Mouse (Mus musculus) heart, embryonic 11.5 days (tissue): ENCODE data around the gene Snx10. TPM values are rescaled to one million over a fixed set of nuclear protein-coding genes. Genes with fewer than 3 reads are reported as not detected.

Experiments used
- ATAC-seq: fragments of 200-750 bp; cut with Nextera tagmentation; replicated peaks from 2 replicates; pipeline ENCODE4 v1.8.0; 2017; ENCODE audit warnings: moderate library complexity; ENCODE audit not compliant: insufficient number of reproducible peaks, low FRiP score, low TSS enrichment
- H3K27ac ChIP-seq: fragments of 300-500 bp; sonication (generic); 2 replicates; pipeline ENCODE4 v1.5.1; 2014; ENCODE audit warnings: mild to moderate bottlenecking, low read depth, low read length
- H3K27me3 ChIP-seq: fragments of 300-500 bp; sonication (generic); 2 replicates; pipeline ENCODE4 v1.6.1; 2014; ENCODE audit warnings: mild to moderate bottlenecking, low read length, mixed read lengths; ENCODE audit not compliant: control insufficient read depth, insufficient read depth
- H3K36me3 ChIP-seq: fragments of 300-500 bp; sonication (generic); 2 replicates; pipeline ENCODE4 v1.6.1; 2014; ENCODE audit warnings: mild to moderate bottlenecking, low read length, moderate library complexity, mixed read lengths; ENCODE audit not compliant: control insufficient read depth, insufficient read depth
- H3K4me1 ChIP-seq: fragments of 300-500 bp; sonication (generic); 2 replicates; pipeline ENCODE4 v1.6.1; 2014; ENCODE audit warnings: low read length; ENCODE audit not compliant: control insufficient read depth, insufficient read depth
- H3K4me2 ChIP-seq: fragments of 300-500 bp; sonication (generic); 2 replicates; pipeline ENCODE4 v1.6.1; 2014; ENCODE audit warnings: mild to moderate bottlenecking, moderate library complexity
- H3K4me3 ChIP-seq: fragments of 300-500 bp; sonication (generic); 2 replicates; pipeline ENCODE4 v1.5.1; 2014; ENCODE audit warnings: low read depth, low read length
- H3K9ac ChIP-seq: fragments of 300-500 bp; sonication (generic); 2 replicates; pipeline ENCODE4 v1.6.1; 2014; ENCODE audit warnings: mild to moderate bottlenecking, low read depth, low read length, moderate library complexity
- H3K9me3 ChIP-seq: fragments of 300-500 bp; sonication (generic); replicated peaks from 2 replicates; pipeline ENCODE4 v1.6.1; 2016; ENCODE audit warnings: low read length; ENCODE audit not compliant: control insufficient read depth
- WGBS: fragments of 180-500 bp; shearing (Covaris S2); extraction: QIAGEN DNeasy Blood & Tissue Kit; methylation state at CpG from one replicate; pipeline ENCODE4 v1.1.7; 2014; ENCODE audit not compliant: insufficient replicate concordance; 5-methylcytosine and 5-hydroxymethylcytosine counted together
- polyA plus RNA-seq: library from polyadenylated mRNA; unstranded; fragments of >200 nt; fragmentation: Nextera tagmentation; extraction: Ambion mirVana; gene quantifications from 2 replicates; pipeline ENCODE4 v1.2.1, GENCODE M21; 2014

The Snx10 gene
- polyA plus RNA-seq, 1 experiment from 2014 or later: 23.0 TPM

- WGBS: 82% methylated on average over 7 of the region's 7 CpGs
- Histone ChIP-seq H3K4me3 (no peak overlapping the region), H3K4me2 (no peak overlapping the region), H3K36me3 (no peaks in the 10 kb centered on the region), H3K9me3 (no peaks in the 10 kb centered on the region), H3K27me3 (no peaks in the 10 kb centered on the region), H3K9ac (no peak overlapping the region), H3K27ac (no peak overlapping the region), H3K4me1 (0 out of 2 replicates have a peak, but pooled peaks cover 5% of the 10 kb centered on the region)
- ATAC-seq: no peak
Measured at GRCm38 (mm10) chr6:51541422-51541821, 17.7 kb downstream of the Snx10 start.

- Histone ChIP-seq H3K4me3 (no peak overlapping the region), H3K27me3 (no peaks in the 10 kb centered on the region), H3K9me3 (no peaks in the 10 kb centered on the region), H3K36me3 (no peaks in the 10 kb centered on the region), H3K9ac (no peak overlapping the region), H3K27ac (no peak overlapping the region), H3K4me2 (no peak overlapping the region), H3K4me1 (0 out of 2 replicates have a peak, but pooled peaks cover 5% of the 10 kb centered on the region)
- 86% methylated on average over 4 of the region's 4 CpGs for WGBS
- ATAC-seq: no peak
Measured at GRCm38 (mm10) chr6:51542147-51542546, 18.4 kb downstream of the Snx10 start.

DNA sequence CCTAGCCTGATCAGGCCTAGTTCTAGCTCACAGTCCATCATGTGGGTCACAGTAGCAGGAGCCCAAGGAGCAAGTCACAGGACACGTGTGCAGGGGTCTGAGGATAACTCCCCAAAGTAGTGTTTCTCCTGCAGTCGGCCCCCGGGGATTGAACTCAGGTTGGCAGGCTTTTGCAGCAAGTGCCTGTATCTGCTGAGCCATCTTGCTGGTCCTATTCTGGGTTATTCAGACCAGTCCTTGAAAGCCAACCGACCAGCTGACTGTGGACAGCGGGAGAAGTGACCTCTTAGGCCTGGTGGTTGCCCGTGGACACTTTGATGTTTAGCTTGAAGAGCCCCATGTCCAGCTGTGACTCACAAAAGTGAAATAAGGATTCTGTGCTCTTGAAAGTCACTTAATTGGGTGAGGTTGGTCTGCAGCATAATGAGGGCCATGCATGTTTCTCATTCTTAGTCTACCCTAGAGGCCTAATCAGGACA, 20.0 kb downstream of the Snx10 start:
- Histone ChIP-seq H3K36me3 (no peaks in the 10 kb centered on the region), H3K9me3 (no peaks in the 10 kb centered on the region), H3K9ac (no peak overlapping the region), H3K4me2 (no peak overlapping the region), H3K4me1 (0 out of 2 replicates have a peak, but pooled peaks cover 5% of the 10 kb centered on the region), H3K4me3 (no peak overlapping the region), H3K27me3 (no peaks in the 10 kb centered on the region), H3K27ac (no peak overlapping the region)
- no peak for ATAC-seq
- 83% methylated on average over 6 of the region's 6 CpGs for WGBS

GRCm38 (mm10) chr6:51544118-51544681, 20.5 kb downstream of the Snx10 start:
- Histone ChIP-seq H3K4me2 (peak overlapping the region; percentile 34; the same call in 1 of the 2 replicates), H3K4me3 (no peak overlapping the region), H3K9me3 (no peaks in the 10 kb centered on the region), H3K4me1 (0 out of 2 replicates have a peak, but pooled peaks cover 5% of the 10 kb centered on the region), H3K36me3 (no peaks in the 10 kb centered on the region), H3K27me3 (no peaks in the 10 kb centered on the region), H3K9ac (no peak overlapping the region), H3K27ac (no peak overlapping the region)
- WGBS: 45% methylated on average over 7 of the region's 7 CpGs
- ATAC-seq: no peak

DNA sequence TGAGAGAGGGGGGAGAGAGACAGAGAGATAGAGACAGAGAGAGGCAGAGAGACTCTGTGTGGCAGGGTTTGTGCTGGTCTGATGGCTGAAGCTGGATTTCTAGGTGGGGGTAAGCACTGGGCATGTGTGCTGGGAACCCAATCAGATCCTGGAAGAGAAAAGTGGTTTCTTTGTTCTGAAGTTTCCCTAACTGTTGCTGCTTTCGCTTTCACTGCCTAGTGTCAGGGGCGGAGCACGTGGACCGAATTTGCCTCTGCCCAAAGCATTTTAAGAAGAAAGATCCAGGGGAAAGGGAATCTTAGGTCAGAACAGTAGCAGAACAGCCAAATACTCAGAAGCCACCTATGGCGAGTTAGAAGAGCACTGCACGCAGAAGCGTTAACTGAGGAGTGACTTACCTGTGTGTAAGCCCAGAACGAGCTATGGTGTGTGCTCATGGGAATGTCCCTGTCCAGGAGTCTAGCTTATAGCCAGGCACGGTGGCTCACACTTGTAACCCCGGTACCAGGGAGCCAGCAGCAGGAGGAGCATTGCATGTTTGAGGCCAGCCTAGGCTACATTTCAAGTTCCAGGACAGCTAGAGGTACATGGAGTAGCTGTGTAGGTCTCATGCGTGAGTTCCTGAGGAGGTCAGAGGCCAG, 21.6 kb downstream of the Snx10 start:
- no peak overlapping the region; the same call in 1 of the 2 replicates for H3K9ac ChIP-seq
- no peak overlapping the region for H3K27ac ChIP-seq
- 72% methylated on average over 11 of the region's 11 CpGs for WGBS

GRCm38 (mm10) chr6:51546085-51546484, 22.4 kb downstream of the Snx10 start:
- Histone ChIP-seq H3K27me3 (no peaks in the 10 kb centered on the region), H3K9ac (no peak overlapping the region), H3K4me2 (no peak overlapping the region), H3K36me3 (no peaks in the 10 kb centered on the region), H3K27ac (no peak overlapping the region), H3K4me1 (0 out of 2 replicates have a peak, but pooled peaks cover 5% of the 10 kb centered on the region), H3K9me3 (no peaks in the 10 kb centered on the region), H3K4me3 (no peak overlapping the region)
- ATAC-seq: no peak
- 84% methylated on average over 2 of the region's 2 CpGs for WGBS

More for the DNA sequence above, 21.6 kb downstream of the Snx10 start:
- Histone ChIP-seq H3K27me3 (no peaks in the 10 kb centered on the region), H3K4me3 (no peak overlapping the region), H3K4me2 (peak overlapping the region; percentile 29), H3K9me3 (no peaks in the 10 kb centered on the region), H3K4me1 (0 out of 2 replicates have a peak, but pooled peaks cover 5% of the 10 kb centered on the region), H3K36me3 (no peaks in the 10 kb centered on the region)
- ATAC-seq: no peak

- H3K27ac ChIP-seq: no peak overlapping the region
- no peaks in the 10 kb centered on the region for H3K27me3 ChIP-seq
- 78% methylated on average over 5 of the region's 5 CpGs for WGBS
- ATAC-seq: no peak
- no peaks in the 10 kb centered on the region for H3K9me3 ChIP-seq
- no peak overlapping the region for H3K9ac ChIP-seq
- H3K36me3 ChIP-seq: no peaks in the 10 kb centered on the region
- H3K4me3 ChIP-seq: no peak overlapping the region
- H3K4me2 ChIP-seq: no peak overlapping the region
- 0 out of 2 replicates have a peak, but pooled peaks cover 5% of the 10 kb centered on the region for H3K4me1 ChIP-seq
Measured at GRCm38 (mm10) chr6:51548757-51549156, 25.1 kb downstream of the Snx10 start.

GRCm38 (mm10) chr6:51551267-51551802, 27.6 kb downstream of the Snx10 start:
- no peak overlapping the region for H3K4me2 ChIP-seq
- WGBS: 80% methylated on average over 10 of the region's 10 CpGs

More at GRCm38 (mm10) chr6:51551267-51551802, 27.6 kb downstream of the Snx10 start:
- Histone ChIP-seq H3K9ac (no peak overlapping the region), H3K27me3 (no peaks in the 10 kb centered on the region), H3K4me3 (no peak overlapping the region), H3K36me3 (no peaks in the 10 kb centered on the region), H3K9me3 (no peaks in the 10 kb centered on the region), H3K4me1 (no peaks in the 10 kb centered on the region), H3K27ac (no peak overlapping the region)
- no peak for ATAC-seq
